Mouse (Mus musculus) kidney, embryonic 14.5 days (tissue): ENCODE data around the gene Tmco3. TPM values are rescaled to one million over a fixed set of nuclear protein-coding genes. Genes with fewer than 3 reads are reported as not detected.

ENCODE experiments used
- ATAC-seq: fragments of 200-750 bp; cut with Nextera tagmentation; 2 replicates; pipeline ENCODE4 v1.8.0; 2017; ENCODE audit warnings: moderate number of reproducible peaks, mild to moderate bottlenecking, moderate TSS enrichment, moderate library complexity; ENCODE audit not compliant: low FRiP score, low TSS enrichment
- H3K27ac ChIP-seq: fragments of 300-500 bp; sonication (generic); 2 replicates; pipeline ENCODE4 v1.5.1; 2014; ENCODE audit warnings: low read depth, mild to moderate bottlenecking, low read length, moderate library complexity, mixed read lengths
- H3K27me3 ChIP-seq: fragments of 300-500 bp; sonication (generic); 2 replicates; pipeline ENCODE4 v1.6.1; 2014; ENCODE audit warnings: mild to moderate bottlenecking, low read length; ENCODE audit not compliant: control insufficient read depth, insufficient read depth
- H3K36me3 ChIP-seq: fragments of 300-500 bp; sonication (generic); 2 replicates; pipeline ENCODE4 v1.6.1; 2014; ENCODE audit warnings: low read length, mixed read lengths; ENCODE audit not compliant: control insufficient read depth, insufficient read depth
- H3K4me1 ChIP-seq: fragments of 300-500 bp; sonication (generic); 2 replicates; pipeline ENCODE4 v1.6.1; 2014; ENCODE audit warnings: low read length, mixed read lengths; ENCODE audit not compliant: control insufficient read depth, insufficient read depth
- H3K4me2 ChIP-seq: fragments of 300-500 bp; sonication (generic); replicated peaks from 2 replicates; pipeline ENCODE4 v1.6.1; 2014; ENCODE audit warnings: low read depth, mild to moderate bottlenecking, low read length
- H3K4me3 ChIP-seq: fragments of 300-500 bp; sonication (generic); 2 replicates; pipeline ENCODE4 v1.5.1; 2014; ENCODE audit warnings: mild to moderate bottlenecking, low read length
- H3K9ac ChIP-seq: fragments of 300-500 bp; sonication (generic); 2 replicates; pipeline ENCODE4 v1.6.1; 2014; ENCODE audit warnings: low read depth, mild to moderate bottlenecking, low read length, moderate library complexity
- H3K9me3 ChIP-seq: fragments of 300-500 bp; sonication (generic); 2 replicates; pipeline ENCODE4 v1.6.1; 2016; ENCODE audit warnings: low read length; ENCODE audit not compliant: control insufficient read depth
- WGBS: fragments of 180-500 bp; shearing (Covaris S2); extraction: QIAGEN DNeasy Blood & Tissue Kit; methylation state at CpG from one replicate; pipeline ENCODE4 v1.1.7; 2014; 5-methylcytosine and 5-hydroxymethylcytosine counted together
- polyA plus RNA-seq: library from polyadenylated mRNA; unstranded; fragments of >200 nt; fragmentation: Nextera tagmentation; extraction: Ambion mirVana; gene quantifications from 2 replicates; pipeline ENCODE4 v1.2.1, GENCODE M21; 2014

Gene Tmco3
- polyA plus RNA-seq, 1 experiment from 2014 or later: 40.5 TPM

DNA sequence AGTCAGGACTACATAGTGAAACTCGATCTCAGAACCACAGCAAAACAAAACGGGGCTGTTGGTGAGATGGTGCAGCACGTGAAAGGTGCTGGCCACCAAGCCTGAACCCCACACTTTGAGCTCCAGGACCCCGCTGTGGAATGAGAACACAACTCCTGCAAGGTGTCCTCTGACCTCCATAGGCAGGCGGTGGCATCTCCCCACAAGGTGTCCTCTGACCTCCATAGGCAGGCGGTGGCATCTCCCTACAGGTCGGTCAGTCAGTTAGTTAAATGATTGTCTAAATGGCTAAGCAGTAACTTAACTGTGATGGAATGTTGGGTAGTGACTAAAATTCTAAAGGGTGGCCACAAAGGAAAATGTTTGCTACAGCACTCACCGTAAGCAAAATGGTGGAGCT, 11.6 kb downstream of the Tmco3 start:
- Histone ChIP-seq H3K36me3 (peaks cover 53% of the 10 kb centered on the region), H3K9ac (no peak overlapping the region), H3K4me2 (no peak overlapping the region), H3K27ac (no peak overlapping the region), H3K4me3 (no peak overlapping the region), H3K27me3 (no peaks in the 10 kb centered on the region), H3K9me3 (no peaks in the 10 kb centered on the region), H3K4me1 (no peaks in the 10 kb centered on the region)
- 98% methylated on average over 8 of the region's 8 CpGs for WGBS
- ATAC-seq: no peak

DNA sequence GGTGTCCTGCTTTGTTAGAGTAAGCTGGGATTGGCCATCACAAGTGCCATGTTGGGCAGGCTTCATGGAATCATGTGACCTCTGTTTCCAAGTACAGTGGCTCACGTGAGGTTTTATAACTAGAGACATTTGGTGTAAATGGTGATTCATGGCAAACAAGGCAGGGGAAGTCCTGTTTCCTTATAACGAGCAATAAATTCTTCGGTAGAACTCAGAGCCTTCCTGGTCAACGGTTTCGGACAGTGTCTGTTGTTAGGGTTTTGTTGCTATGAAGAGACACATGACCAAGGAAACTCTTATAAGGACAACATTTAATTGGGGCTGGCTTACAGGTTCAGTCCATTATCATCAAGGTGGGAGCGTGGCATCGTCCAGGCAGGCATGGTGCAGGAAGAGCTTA, 13.0 kb downstream of the Tmco3 start:
- WGBS: 91% methylated on average over 7 of the region's 7 CpGs

DNA sequence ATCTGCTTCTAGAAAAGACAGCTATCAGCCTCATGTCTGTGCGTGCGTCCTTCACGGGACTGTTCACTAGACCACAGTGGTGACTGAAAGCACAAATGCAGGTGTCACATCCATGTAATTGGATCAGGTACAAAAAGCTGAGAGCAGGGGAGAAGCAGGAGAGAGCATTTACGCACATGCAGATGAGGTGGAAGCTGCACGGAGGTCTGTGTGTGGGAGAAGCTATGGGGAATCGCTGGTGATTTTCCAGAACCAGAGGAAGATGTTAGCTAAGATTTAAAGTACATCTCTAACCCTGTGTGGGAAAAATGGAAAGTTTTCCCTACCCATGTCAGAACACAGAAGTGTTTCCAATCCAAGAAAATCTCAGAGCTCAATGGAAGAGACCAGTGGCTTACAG, 17.5 kb downstream of the Tmco3 start:
- no peaks in the 10 kb centered on the region for H3K4me1 ChIP-seq
- no peak overlapping the region for H3K4me3 ChIP-seq
- WGBS: 94% methylated on average over 6 of the region's 6 CpGs
- no peak overlapping the region for H3K27ac ChIP-seq
- H3K4me2 ChIP-seq: no peak overlapping the region
- H3K9me3 ChIP-seq: no peaks in the 10 kb centered on the region
- ATAC-seq: no peak
- no peaks in the 10 kb centered on the region for H3K27me3 ChIP-seq
- peaks cover 22% of the 10 kb centered on the region; the same call in 1 of the 2 replicates for H3K36me3 ChIP-seq
- H3K9ac ChIP-seq: no peak overlapping the region

More for the DNA sequence above, 13.0 kb downstream of the Tmco3 start:
- Histone ChIP-seq H3K27me3 (no peaks in the 10 kb centered on the region), H3K27ac (no peak overlapping the region), H3K9ac (no peak overlapping the region), H3K4me2 (no peak overlapping the region), H3K4me1 (no peaks in the 10 kb centered on the region), H3K9me3 (no peaks in the 10 kb centered on the region), H3K4me3 (no peak overlapping the region), H3K36me3 (peaks cover 42% of the 10 kb centered on the region)
- ATAC-seq: no peak

DNA sequence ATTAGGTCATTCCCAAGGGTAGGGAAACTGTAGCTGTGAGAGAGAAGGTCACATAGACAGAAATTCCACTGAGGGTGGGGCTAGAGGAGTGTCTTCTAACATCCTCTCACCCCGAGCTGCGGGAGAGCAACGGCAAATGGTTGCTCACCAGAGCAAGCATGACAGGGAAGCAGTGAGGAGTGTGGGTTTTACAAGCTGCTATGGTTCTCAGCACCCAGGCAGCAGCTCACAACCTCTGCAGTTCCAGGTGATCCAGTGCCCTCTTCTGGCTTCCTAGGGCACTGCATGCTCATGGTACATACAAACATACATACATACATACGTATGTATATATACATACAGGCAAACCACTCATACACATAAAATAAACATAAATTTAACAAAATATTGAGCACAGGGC, 17.9 kb downstream of the Tmco3 start:
- Histone ChIP-seq H3K4me2 (no peak overlapping the region), H3K27me3 (no peaks in the 10 kb centered on the region), H3K4me1 (no peaks in the 10 kb centered on the region), H3K4me3 (no peak overlapping the region), H3K9me3 (no peaks in the 10 kb centered on the region), H3K9ac (no peak overlapping the region), H3K36me3 (peaks cover 19% of the 10 kb centered on the region), H3K27ac (no peak overlapping the region)
- ATAC-seq: no peak
- 95% methylated on average over 4 of the region's 4 CpGs for WGBS

DNA sequence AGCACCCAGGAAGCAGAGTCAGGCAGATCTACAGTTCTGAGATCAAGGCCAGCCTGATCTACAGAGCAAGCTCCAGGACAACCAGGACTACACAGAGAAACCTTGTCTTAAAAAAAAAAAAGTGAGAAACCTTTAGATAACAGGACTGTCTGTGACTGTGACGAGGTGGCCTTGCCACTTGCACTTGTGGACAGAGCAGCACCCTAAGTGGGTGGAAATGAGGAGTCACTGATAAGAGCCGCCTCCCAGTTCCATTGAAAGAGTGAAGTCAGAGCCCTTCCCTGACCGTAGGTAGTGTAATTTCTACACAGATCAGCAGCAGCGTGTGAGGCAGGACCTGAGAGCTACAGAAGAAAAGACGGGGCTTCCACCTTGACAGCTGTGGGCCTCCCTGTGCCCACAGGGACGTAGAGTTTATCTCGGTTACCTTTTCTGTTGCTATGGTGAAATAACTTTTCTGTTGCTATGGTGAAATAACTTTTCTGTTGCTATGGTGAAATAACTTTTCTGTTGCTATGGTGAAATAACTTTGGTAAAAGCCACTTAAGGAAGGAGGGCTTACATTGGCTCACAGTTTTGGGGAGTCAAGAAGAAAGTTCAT, 18.4 kb downstream of the Tmco3 start:
- WGBS: 85% methylated on average over 7 of the region's 7 CpGs
- Histone ChIP-seq H3K9ac (no peak overlapping the region), H3K4me1 (no peaks in the 10 kb centered on the region), H3K27me3 (no peaks in the 10 kb centered on the region), H3K9me3 (no peaks in the 10 kb centered on the region), H3K36me3 (peaks cover 17% of the 10 kb centered on the region), H3K4me3 (no peak overlapping the region), H3K27ac (no peak overlapping the region), H3K4me2 (no peak overlapping the region)
- ATAC-seq: no peak

DNA sequence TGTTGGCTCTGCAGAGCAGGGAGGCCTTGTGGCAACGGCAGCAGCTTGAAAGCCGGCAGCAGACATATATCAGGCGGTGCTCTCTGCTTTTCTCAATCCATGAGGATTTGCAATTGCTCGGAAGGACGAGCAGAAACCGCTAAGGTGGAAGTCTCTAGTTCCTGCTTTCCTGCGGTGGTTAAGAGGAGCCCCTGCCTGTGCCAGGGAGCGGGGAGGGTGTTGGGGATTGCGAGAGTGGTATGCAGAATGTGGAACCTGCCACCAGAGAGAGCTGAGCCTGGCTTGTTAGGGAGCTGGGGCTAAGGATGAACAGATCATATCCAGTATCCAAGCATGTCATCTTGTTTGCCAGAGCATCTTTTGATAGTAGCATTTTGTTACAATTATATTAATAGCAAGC, 18.9 kb downstream of the Tmco3 start:
- WGBS: 87% methylated on average over 9 of the region's 9 CpGs
- Histone ChIP-seq H3K4me2 (no peak overlapping the region), H3K27me3 (no peaks in the 10 kb centered on the region), H3K9me3 (no peaks in the 10 kb centered on the region), H3K27ac (no peak overlapping the region), H3K4me3 (no peak overlapping the region), H3K9ac (no peak overlapping the region), H3K36me3 (peaks cover 13% of the 10 kb centered on the region), H3K4me1 (no peaks in the 10 kb centered on the region)
- ATAC-seq: no peak

DNA sequence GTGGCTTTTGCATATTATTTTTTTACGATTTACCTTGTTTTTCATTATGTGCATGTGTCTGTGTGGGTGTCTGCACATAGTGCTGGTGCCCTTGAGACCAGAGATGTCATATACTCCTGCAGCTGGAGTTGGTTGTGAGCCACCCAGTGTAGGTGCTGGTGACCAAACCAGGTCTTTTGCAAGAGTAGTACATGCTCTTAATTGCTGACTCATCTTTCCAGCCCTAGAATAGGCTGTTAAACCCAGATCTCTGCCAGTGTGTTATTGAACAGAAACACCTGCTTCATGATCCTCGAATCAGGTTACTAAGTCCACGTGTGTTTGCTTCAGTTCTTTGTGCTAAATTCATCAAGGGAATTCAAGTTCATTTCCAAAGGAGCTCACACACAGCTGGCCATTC, 26.9 kb downstream of the Tmco3 start:
- Histone ChIP-seq H3K4me3 (no peak overlapping the region), H3K9ac (no peak overlapping the region), H3K27me3 (no peaks in the 10 kb centered on the region), H3K4me1 (no peaks in the 10 kb centered on the region), H3K4me2 (no peak overlapping the region), H3K9me3 (no peaks in the 10 kb centered on the region), H3K27ac (no peak overlapping the region), H3K36me3 (peaks cover 13% of the 10 kb centered on the region)
- ATAC-seq: no peak
- 80% methylated on average over 3 of the region's 3 CpGs for WGBS

DNA sequence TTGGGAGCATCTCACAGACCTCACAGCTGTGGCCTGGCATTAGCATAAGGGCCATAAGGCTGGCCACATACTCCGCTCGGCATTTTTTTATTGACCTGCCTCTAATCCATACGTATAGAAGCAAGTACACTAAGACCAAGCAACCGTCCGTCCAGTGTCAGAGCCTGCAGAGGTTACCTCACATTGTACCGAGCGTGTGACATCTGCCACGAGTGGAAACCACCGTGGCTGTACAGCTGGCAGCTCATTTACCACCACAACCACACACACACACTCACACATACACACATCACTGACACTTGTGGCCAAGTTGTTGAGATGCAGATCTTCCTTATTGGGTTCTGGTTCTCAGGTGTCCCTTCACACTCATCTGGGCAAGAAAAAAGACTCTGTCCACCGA, 28.7 kb downstream of the Tmco3 start:
- WGBS: 94% methylated on average over 10 of the region's 10 CpGs
- H3K4me3 ChIP-seq: no peak overlapping the region
- H3K27ac ChIP-seq: no peak overlapping the region
- no peak overlapping the region for H3K4me2 ChIP-seq
- peaks cover 11% of the 10 kb centered on the region; the same call in 1 of the 2 replicates for H3K36me3 ChIP-seq
- H3K4me1 ChIP-seq: no peaks in the 10 kb centered on the region
- ATAC-seq: no peak
- no peak overlapping the region for H3K9ac ChIP-seq
- H3K27me3 ChIP-seq: no peaks in the 10 kb centered on the region
- H3K9me3 ChIP-seq: no peaks in the 10 kb centered on the region

DNA sequence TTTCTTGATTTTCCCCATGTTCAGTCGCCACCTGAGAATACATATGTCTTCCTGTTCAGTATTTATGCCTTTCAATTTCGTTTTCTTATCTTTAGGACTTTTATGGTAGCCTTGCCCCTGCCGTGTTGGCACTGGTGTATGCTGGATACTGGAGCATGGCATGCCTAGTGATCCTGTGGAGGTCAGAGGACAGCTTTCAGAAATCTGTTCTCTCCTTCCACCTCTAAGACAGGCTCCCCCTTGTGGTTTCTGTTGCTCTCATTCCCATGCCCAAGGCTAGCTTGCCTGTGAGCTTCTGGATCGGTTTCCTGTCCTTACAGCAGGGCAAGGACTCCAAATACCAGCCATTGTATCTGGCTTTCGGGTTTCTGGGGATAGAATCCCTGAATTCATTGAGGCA, 38.6 kb downstream of the Tmco3 start:
- H3K36me3 ChIP-seq: peaks cover 3% of the 10 kb centered on the region; the same call in 1 of the 2 replicates
- no peaks in the 10 kb centered on the region for H3K27me3 ChIP-seq
- no peak for ATAC-seq
- H3K4me2 ChIP-seq: no peak overlapping the region
- no peak overlapping the region for H3K9ac ChIP-seq
- no peak overlapping the region for H3K4me3 ChIP-seq
- no peaks in the 10 kb centered on the region for H3K9me3 ChIP-seq
- no peaks in the 10 kb centered on the region for H3K4me1 ChIP-seq
- H3K27ac ChIP-seq: no peak overlapping the region
- WGBS: 34% methylated on average over 5 of the region's 5 CpGs
